Mouse (Mus musculus): ENCODE measurements at regions not wholly inside any gene's neighbourhood (a gene's known extent, or its start where the extent isn't known, plus 50 kb on each side); places are given as distances from the start of the nearest gene placed in this dataset.

- no peak for DNase-seq (ENCODE audit: low spot score in 2 of 2)
Measured at GRCm38 (mm10) chr1:118741286-118741685, 113.5 kb downstream of the Tfcp2l1 start.

- no peak for DNase-seq (ENCODE audit: low spot score in 2 of 2)
Measured at GRCm38 (mm10) chr1:118748196-118748595, 120.5 kb downstream of the Tfcp2l1 start.

DNA sequence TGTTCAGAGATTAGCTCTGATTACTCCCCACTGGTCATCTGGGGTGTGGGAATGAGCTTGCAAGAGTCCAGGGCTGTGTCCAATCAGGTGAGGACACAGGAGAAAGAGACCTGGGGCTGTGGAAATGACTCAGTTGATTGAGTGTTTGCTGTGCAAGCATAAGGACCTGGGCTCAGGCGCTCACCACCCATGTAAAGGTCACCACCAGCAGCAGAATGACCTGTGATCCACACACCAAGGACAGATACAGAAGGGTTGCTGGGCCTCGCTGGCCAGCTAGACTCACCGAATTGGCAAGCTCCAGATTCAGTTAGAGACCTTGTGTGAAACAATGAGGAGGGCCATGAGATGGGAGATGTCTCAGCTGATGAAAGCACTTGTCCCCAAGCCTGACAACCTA, 125.1 kb downstream of the Tfcp2l1 start:
- no peak for DNase-seq (ENCODE audit: low spot score in 2 of 2)

GRCm38 (mm10) chr1:118756171-118756865, 128.6 kb downstream of the Tfcp2l1 start:
- no peak for DNase-seq (ENCODE audit: low spot score in 2 of 2)

GRCm38 (mm10) chr1:118757340-118758030, 129.7 kb downstream of the Tfcp2l1 start:
- DNase-seq (ENCODE audit: low spot score in 2 of 2), result no peak

- DNase-seq (ENCODE audit: low spot score in 2 of 2), result no peak
Measured at GRCm38 (mm10) chr1:118758031-118758400, 130.3 kb downstream of the Tfcp2l1 start.

DNA sequence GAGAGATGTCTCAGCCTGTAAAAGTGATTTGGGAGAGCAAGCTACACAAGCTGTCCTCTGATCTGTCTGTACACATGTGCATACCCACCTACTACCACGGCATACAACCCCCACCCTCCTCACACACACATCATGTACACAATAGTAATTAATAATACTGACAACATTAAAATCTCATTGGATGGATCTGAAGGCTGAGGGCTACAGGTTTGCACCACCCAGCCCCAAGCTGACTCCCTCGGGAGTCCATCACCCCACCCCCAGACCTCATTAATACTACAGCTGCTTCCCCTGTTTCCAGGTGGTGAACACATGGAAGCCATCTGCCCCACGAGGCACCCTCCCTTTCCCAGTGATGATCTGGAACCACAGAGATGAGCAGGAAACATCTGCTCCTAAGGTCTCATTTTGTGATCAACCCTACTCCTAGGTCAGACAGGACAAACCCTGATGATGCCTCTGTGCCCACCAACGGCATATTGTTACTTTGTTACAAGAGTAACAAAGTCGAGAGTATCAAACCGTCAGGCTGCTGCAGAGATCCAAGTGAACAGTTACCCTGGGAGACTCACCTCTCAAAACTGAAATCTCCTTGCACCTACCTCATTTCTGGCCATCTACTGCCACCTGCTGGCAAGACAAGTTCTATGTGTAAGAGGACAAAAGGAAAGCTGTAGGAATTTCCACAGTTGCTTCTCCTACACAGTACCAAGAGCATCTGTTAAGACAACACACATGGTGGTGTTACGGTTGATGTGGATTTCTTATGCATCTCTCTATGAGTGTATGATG, 131.6 kb downstream of the Tfcp2l1 start:
- peak; percentile 36 to 73 for DNase-seq (ENCODE audit: low spot score in 2 of 2)

DNA sequence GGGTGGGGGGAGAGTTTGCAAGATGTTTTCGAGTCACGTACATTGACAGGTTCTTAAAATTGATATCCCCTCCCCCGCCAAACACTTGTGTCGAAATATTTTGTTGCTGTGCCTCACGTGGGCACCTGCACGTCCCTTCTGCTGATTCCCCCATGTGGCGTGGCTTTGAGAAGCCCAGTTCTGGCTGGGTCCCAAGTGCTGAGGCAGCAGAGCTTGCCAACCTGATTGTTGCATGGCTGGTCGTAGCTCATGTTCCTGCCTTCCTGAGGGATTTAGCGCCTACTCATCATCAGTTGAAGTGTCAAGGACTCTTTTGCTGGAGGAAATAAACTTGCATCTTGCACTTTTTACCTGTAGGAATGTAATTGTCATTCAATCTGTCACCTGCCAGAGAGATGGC, 137.8 kb downstream of the Tfcp2l1 start:
- no peak for DNase-seq (ENCODE audit: low spot score in 2 of 2)

DNA sequence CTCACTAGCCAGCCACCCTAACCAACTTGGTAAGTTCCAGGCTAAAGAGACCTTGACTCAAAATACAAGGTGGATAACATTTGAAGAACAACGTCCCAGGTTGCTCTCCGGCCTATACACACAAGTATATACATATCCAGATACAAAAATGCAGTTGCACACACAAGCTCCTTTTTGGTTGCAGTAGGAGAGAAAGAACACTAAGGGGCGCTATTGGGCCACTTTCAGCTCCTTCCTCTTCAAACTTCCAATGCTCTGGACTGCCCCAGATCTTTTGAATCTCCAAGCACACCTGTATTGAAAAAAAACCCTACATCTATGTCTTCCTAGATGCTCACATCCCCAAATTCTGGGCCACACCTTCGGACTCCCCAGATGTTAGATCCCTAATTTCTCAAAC, 141.1 kb downstream of the Tfcp2l1 start:
- DNase-seq (ENCODE audit: low spot score in 2 of 2), result no peak

DNA sequence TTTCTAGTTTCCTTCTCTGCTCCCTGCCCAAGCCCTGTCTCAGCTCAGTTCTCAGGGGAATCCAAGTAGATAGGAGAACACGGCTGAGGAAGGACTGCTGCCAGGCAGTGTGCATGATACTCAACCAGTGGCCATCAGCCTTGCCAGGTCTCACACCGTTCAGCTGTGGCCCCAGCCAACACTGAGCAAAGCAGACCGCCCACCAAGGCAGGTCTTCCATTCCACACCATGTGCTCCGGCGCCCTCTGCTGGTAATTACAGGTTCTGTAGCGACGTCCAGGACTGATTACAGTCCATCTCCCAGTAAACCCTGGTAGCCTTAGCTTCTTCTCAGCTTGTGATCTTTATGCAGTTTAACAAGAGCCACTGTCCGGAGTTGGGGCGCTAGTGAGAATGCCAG, 144.5 kb downstream of the Tfcp2l1 start:
- peak; percentile 36 to 78 for DNase-seq (ENCODE audit: low spot score in 2 of 2)

GRCm38 (mm10) chr1:118776594-118777441, 149.1 kb downstream of the Tfcp2l1 start:
- no peak for DNase-seq (ENCODE audit: low spot score in 2 of 2)

All from spleen, postnatal 4 days (tissue).